Mouse (Mus musculus): ENCODE measurements at regions not wholly inside any gene's neighbourhood (a gene's known extent, or its start where the extent isn't known, plus 50 kb on each side); places are given as distances from the start of the nearest gene placed in this dataset.

GRCm38 (mm10) chr2:146625166-146625751 is 113.1 kb upstream of the Ralgapa2 start:
- DNase-seq (ENCODE audit: low spot score), result no peak

GRCm38 (mm10) chr2:146626531-146626930 is 114.4 kb upstream of the Ralgapa2 start:
- no peak for DNase-seq (ENCODE audit: low spot score)

GRCm38 (mm10) chr2:146630179-146630578 is 118.0 kb upstream of the Ralgapa2 start:
- DNase-seq (ENCODE audit: low spot score), result no peak

DNA sequence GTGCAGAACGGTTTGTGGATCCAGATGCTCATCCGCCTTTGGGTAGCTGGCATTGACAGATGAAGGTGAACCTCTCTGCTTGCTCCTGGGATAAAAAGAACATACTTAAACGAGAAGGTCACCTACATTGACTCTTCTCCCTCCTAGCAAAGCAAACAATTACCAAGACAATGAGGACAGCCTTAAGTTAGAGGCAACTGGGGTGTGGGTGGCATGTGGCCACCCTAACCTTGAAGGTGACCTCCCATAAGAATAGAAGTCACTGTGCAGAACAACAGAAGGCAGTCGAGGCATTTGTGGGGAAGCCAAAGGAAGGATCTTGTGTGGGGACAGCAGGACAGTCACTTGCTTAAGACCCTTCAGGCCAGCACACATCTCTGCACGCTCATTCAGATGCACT is 119.0 kb upstream of the Ralgapa2 start:
- DNase-seq (ENCODE audit: low spot score), result no peak

GRCm38 (mm10) chr2:146633329-146634070 is 121.4 kb upstream of the Ralgapa2 start:
- DNase-seq (ENCODE audit: low spot score), result peak; percentile 19

GRCm38 (mm10) chr2:146637573-146637972 is 125.4 kb upstream of the Ralgapa2 start:
- DNase-seq (ENCODE audit: low spot score), result no peak

- DNase-seq (ENCODE audit: low spot score), result no peak
Observed at GRCm38 (mm10) chr2:146646237-146646972, 134.3 kb upstream of the Ralgapa2 start.

DNA sequence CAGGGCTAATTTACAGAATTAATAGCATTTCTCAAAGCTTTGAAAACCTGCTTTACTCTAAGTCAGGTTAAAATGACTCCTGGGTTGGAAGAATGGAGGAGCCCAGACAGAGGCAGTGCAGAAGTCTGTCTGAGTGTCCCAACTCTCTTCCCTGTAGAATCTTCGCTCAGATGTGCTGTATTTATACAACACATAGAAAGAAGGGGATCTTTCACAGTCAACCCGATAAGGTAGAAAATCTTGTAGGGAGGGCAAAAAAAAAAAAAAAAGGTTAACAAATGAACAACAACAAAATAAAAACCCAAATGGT is 134.8 kb upstream of the Ralgapa2 start:
- DNase-seq (ENCODE audit: low spot score), result no peak

GRCm38 (mm10) chr2:146661346-146661745 is 149.2 kb upstream of the Ralgapa2 start:
- no peak for DNase-seq (ENCODE audit: low spot score)

DNA sequence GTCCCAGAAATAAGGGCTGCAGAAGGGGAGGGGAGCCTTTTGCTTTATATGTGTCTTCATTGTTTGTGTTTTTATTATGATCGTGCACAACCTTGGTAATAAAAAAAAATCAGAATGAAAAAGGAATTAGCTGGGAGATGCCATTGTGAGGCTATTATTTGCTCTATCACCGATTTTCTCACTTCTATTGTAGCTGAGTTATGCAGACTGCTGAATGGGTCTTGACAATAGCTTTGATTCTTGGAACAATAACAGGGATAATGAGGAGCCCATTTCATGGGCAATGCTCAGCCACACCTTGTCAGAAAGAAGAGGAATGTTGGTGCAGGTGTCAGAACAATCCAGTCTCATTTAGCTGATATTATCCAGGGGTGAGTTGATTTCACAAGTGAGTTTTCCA is 160.6 kb upstream of the Ralgapa2 start:
- no peak for DNase-seq (ENCODE audit: low spot score)

DNA sequence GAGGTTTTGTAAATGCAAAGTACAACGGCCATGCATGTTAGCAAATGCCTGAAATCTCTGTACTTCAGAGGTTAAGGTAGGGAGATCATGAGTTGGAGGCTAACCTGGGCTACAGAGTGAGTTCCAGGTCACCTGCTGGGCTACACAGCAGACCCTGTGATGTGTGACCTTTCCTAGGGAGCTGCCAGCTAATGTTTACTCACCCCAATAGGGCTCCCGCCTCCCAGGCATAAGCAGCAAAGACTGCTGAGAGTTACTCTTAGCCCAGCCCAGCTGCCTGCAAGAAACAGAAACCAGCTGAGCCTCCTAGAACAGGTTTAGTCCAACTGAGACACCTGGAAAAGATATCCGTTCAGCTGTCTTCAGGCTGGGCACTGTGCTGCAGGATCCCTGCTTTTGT is 169.8 kb upstream of the Ralgapa2 start:
- no peak for DNase-seq (ENCODE audit: low spot score)

- no peak for DNase-seq (ENCODE audit: low spot score)
Observed at GRCm38 (mm10) chr2:146685854-146686507, 169.7 kb upstream of the Kiz start.

- DNase-seq (ENCODE audit: low spot score), result no peak
Observed at GRCm38 (mm10) chr2:146688544-146688943, 167.1 kb upstream of the Kiz start.

DNA sequence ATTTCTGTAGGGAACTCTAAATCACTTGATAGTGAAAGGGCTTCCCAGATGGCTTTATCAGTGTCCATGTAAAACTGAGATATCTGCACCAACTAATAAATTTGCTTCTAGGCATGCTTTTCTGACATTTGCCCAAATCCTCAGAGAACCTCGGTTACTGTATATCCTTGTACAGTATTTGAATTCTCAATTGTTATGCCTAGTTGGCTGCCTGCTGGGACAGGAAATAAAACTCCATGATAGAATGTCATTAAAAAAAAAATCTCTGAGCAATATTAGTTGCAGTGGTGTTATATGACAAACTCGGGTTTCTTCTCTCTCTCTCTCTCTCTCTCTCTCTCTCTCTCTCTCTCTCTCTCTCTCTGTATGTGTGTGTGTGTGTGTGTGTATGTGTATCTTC is 162.2 kb upstream of the Kiz start:
- DNase-seq (ENCODE audit: low spot score), result no peak

DNA sequence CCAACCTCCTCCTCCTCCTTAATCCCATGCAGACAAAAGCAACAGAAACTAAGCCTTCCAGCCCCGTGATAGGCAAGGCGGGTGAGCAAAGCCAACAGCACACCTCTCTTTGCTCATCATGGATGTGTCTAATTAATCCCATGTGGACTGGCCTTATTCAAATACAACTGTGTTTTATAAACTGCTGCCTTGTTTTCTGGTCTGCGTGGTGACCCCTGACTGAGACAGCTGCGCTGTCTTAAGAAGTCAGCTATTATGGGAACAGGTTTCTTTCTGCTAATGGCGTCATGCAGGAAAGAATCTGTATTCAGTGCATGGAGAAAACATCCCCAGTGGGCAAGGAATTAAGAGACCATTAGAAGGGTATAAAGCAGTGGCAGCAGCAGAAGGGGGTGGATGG is 161.6 kb upstream of the Kiz start:
- DNase-seq (ENCODE audit: low spot score), result no peak

- DNase-seq (ENCODE audit: low spot score), result no peak
Observed at GRCm38 (mm10) chr2:146696277-146696676, 159.4 kb upstream of the Kiz start.

GRCm38 (mm10) chr2:146696727-146697126 is 158.9 kb upstream of the Kiz start:
- no peak for DNase-seq (ENCODE audit: low spot score)

DNA sequence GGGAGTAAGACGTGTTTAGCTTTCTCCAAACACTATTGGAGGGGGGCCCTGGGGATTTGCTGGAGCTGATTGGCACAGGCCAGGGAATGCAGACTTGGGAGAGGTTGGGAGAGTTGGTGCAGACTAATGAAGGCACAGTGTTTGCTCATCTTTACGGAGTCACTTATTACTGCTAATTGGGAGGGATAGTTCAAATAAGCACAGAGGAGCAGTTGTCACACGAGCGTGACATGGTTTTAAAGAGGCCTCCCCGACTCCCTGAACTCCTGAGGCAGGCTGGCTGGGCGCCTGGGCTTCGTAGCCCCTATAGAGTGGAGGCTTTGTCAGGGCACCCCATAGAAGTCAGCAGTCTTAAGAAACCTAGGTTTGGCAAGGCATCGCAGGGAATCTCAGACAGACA is 145.0 kb upstream of the Kiz start:
- DNase-seq (ENCODE audit: low spot score), result no peak

GRCm38 (mm10) chr2:146721184-146721715 is 134.4 kb upstream of the Kiz start:
- DNase-seq (ENCODE audit: low spot score), result no peak

- no peak for DNase-seq (ENCODE audit: low spot score)
Observed at GRCm38 (mm10) chr2:146722351-146723025, 133.2 kb upstream of the Kiz start.

GRCm38 (mm10) chr2:146723172-146723571 is 132.5 kb upstream of the Kiz start:
- DNase-seq (ENCODE audit: low spot score), result no peak

DNA sequence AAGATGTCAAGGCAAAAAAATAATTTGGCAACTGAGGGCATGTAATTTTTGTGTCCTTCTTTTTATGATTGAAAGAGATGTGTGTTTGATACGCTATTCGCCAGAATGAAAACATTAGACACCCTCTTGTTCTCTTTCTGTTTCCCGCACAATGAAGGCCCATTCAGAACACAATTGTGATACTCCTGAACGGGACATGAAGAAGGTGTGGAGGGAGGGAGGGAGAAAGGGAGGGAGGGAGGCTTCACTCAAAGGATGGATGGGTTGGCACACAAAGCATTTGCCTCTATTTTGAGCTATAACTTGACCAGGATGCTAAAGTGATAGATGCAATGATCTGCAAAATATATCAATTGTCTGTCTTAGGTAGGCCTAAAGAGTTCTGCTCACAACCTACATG is 132.0 kb upstream of the Kiz start:
- no peak for DNase-seq (ENCODE audit: low spot score)
